Mouse (Mus musculus) left cerebral cortex, adult 18-20 months (tissue): Measurements from ENCODE around the gene Gm8212. TPM values are rescaled to one million over a fixed set of nuclear protein-coding genes. Genes with fewer than 3 reads are reported as not detected.
"Not testable (repeated sequence)": the region's sequence is repeated elsewhere in the genome, so short reads cannot be mapped to it uniquely, and the experiment has no call there.

Experiments used
- DNase-seq, 2 experiments: peaks; one replicate each; pipeline ENCODE4 v3.0.0; 2021 to 2022; ENCODE audit warnings: low spot score in 2 of 2, mixed read lengths in 1 of 2
- long read RNA-seq, 2 experiments: library from polyadenylated mRNA; stranded (forward); transcript quantifications; one replicate each; pipeline ENCODE4 v2.0.0; 2021
- total RNA-seq, 2 experiments: library from RNA; stranded (reverse); gene quantifications; 2 replicates each; pipeline ENCODE4 v1.2.3; 2021

The Gm8212 gene
- not detected for total RNA-seq
- long read RNA-seq, experiment 1, result 0 reads
- long read RNA-seq, experiment 2, result 0 reads

DNA sequence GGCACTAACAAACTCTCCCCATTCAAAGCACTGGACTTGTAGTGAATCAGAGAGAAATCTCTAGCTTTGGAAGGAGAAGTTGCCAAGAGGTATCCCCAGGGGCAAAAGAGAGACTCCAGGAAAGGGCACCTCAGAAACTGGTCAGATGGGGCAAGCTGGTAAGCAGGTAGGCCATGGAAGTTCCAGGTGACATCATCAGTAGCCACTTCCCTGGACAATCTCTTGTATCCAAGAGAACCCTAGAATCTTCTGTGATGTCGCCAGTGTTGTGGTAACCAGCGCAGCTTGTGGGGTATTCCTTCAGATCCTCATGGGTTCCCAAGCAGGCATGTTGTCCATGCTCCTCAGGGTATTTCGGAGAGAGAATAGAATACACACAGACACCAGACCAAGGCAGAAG, at the start of gene Gm8212:
Gm8212 (plus strand) TSS at position 301 of the 400 bp plus-strand sequence.
- DNase-seq, result not testable (repeated sequence)

- not testable (repeated sequence) for DNase-seq
These were observed 15.7 kb downstream of the Gm8212 start, which contains the start of gene 4930503E14Rik for GRCm38 (mm10) chr14:44213154-44213553. Gene 4930503E14Rik (minus strand): TSS chr14:44213254.

DNA sequence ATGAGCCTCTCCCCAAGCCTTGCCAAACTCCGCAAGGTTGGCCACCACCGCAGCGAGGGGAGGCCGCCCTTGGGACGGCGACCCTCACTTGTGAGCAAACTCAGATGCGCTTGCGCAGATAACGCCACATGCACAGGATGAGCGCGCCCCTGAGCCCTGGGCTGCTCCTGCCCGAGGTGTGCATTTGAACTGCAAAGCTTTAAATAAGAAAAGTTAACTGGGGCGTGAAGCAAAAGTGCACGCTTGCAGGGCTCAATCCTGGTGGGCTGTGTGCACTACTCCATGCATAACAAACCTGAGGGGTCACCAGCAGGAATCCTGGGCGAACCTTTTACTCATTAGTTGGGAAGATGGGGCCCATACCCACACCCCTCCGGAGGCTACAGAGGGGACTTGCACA, 50.6 kb downstream of the Gm8212 start:
- no peak for DNase-seq

Other genes starting within 250 kb of the Gm8212 start
- not detected for gene Ang5, start 240.6 kb upstream of the Gm8212 start, total RNA-seq
- not detected for gene Ang6, start 195.4 kb upstream of the Gm8212 start, total RNA-seq
- gene Ear2, start 95.0 kb upstream of the Gm8212 start, total RNA-seq, result not detected
- not detected for gene Gm3327, start 73.8 kb upstream of the Gm8212 start, total RNA-seq
- gene 4930503E14Rik, start 15.6 kb downstream of the Gm8212 start, total RNA-seq, result under 1 TPM in 1 of 2 experiments, not detected in 1; 0.73 TPM
- not detected for gene Gm8220, start 87.9 kb downstream of the Gm8212 start, total RNA-seq
- not detected for gene Gm5930, start 140.9 kb downstream of the Gm8212 start, total RNA-seq
- gene Gm8229, start 167.7 kb downstream of the Gm8212 start, total RNA-seq, result not detected
- gene Gm3371, start 213.0 kb downstream of the Gm8212 start, total RNA-seq, result not detected
- gene Gm8232, start 236.0 kb downstream of the Gm8212 start, total RNA-seq, result not detected